Comparison of ENCODE assay signal across 23 mouse cellular contexts in genomic region chr6:108284688-108285087, GRCm38 (mm10).
DNase-seq lines count a peak whose midpoint lies in the region; ATAC-seq and TF ChIP-seq lines count a peak whose summit lies in the region.
"Had no signal": no experiment of that assay in that cellular context is flagged by ENCODE, and none has a peak within 500 bp of the region (broad histone marks: within the 10 kb centered on the region; RNA-seq: fewer than 3 reads in every experiment).

No protein-coding gene starts in this region.

- CTCF ChIA-PET in Patski (lab: Charles Lee): no interaction called here

- no peak for TF ChIP-seq POLR2A in liver, adult 2 months (IDR thresholded peaks at IDR 0.05; ENCODE audit: extremely low read depth, insufficient read depth, low read length)

- H3K9ac ChIP-seq in liver, adult 2 months (ENCODE audit: low read depth, low read length): no peak overlapping the region
- H3K9ac ChIP-seq in liver, embryonic 11.5 days (ENCODE audit: low read depth, low read length): no peak overlapping the region
- H3K9ac ChIP-seq: embryonic facial prominence, embryonic 12.5 days; forebrain, embryonic 13.5 days; forebrain, embryonic 15.5 days; forebrain, postnatal 0 days had no signal

- H3K79me2 ChIP-seq in liver, adult 2 months (ENCODE audit: control insufficient read depth, insufficient read depth, low read length): peaks cover 29% of the 10 kb centered on the region; the same call in 1 of the 2 replicates

- intact Hi-C loops in heart, postnatal 25 days (cut with DNase I): no loop called here

- no peak overlapping the region for H3K4me2 ChIP-seq in liver, embryonic 11.5 days
- H3K4me2 ChIP-seq: embryonic facial prominence, embryonic 12.5 days; forebrain, embryonic 13.5 days; forebrain, embryonic 15.5 days had no signal

- in situ Hi-C loops in Patski (cut with MboI; ENCODE audit: low pct_unique_long_range_greater_than_20kb): no loop called here

- DNase-seq in heart, adult 11 months: peak; percentile 66
- no peak for DNase-seq in heart, postnatal 25 days (ENCODE audit: low spot score)
- DNase-seq in liver, adult 2 months (ENCODE audit: extremely low read depth, low read depth, low spot score): peak; percentile 93
- no peak for DNase-seq in liver, embryonic 11.5 days (ENCODE audit: low spot score)
- DNase-seq in G1E (ENCODE audit: low spot score): no peak
- DNase-seq in Patski (ENCODE audit: low read depth, low spot score): peak; percentile 17
- DNase-seq in spleen, postnatal 36 days (ENCODE audit: low spot score in 2 of 2): no peak
- DNase-seq: adrenal gland, adult 8-10 months; adrenal gland, postnatal 14 days; adrenal gland, postnatal 36 days; B cell, adult 2 months; cerebellum, adult 11-12 months; cerebellum, adult 2 months; cerebellum, adult 9-10 months; cerebellum, postnatal 10 days; cerebellum, postnatal 25 days; forebrain, postnatal 0 days had no signal

- no peaks in the 10 kb centered on the region for H3K9me3 ChIP-seq in liver, embryonic 11.5 days (ENCODE audit: control insufficient read depth, low read length)
- no peaks in the 10 kb centered on the region for H3K9me3 ChIP-seq in G1E (replicated peaks)
- H3K9me3 ChIP-seq: embryonic facial prominence, embryonic 10.5 days; embryonic facial prominence, embryonic 12.5 days; forebrain, embryonic 13.5 days; forebrain, embryonic 15.5 days had no signal

- no peak for TF ChIP-seq CTCF in liver, adult 2 months (IDR thresholded peaks at IDR 0.05; ENCODE audit: low read depth, low read length)
- no peak for TF ChIP-seq CTCF in G1E (IDR thresholded peaks at IDR 0.05; ENCODE audit: low read depth, low read length)
- TF ChIP-seq CTCF in Patski (IDR thresholded peaks at IDR 0.05): no peak

- H3K36me3 ChIP-seq in liver, adult 2 months (ENCODE audit: control insufficient read depth, insufficient read depth, low read length): peaks cover 6% of the 10 kb centered on the region; the same call in 1 of the 2 replicates
- H3K36me3 ChIP-seq in liver, embryonic 11.5 days (ENCODE audit: control insufficient read depth, insufficient read depth, low read length): no peaks in the 10 kb centered on the region
- H3K36me3 ChIP-seq in G1E (replicated peaks): peaks cover 9% of the 10 kb centered on the region
- H3K36me3 ChIP-seq: embryonic facial prominence, embryonic 10.5 days; embryonic facial prominence, embryonic 12.5 days; forebrain, embryonic 15.5 days had no signal

- no peaks in the 10 kb centered on the region for H3K27me3 ChIP-seq in liver, adult 2 months (ENCODE audit: control insufficient read depth, insufficient read depth, low read length)
- no peaks in the 10 kb centered on the region for H3K27me3 ChIP-seq in liver, embryonic 11.5 days (replicated peaks; ENCODE audit: control insufficient read depth, insufficient read depth, low read length)
- H3K27me3 ChIP-seq in G1E (ENCODE audit: insufficient read depth, low read length): no peaks in the 10 kb centered on the region
- H3K27me3 ChIP-seq in Patski: no peaks in the 10 kb centered on the region
- H3K27me3 ChIP-seq: CH12.LX; embryonic facial prominence, embryonic 12.5 days; forebrain, embryonic 13.5 days; forebrain, embryonic 15.5 days had no signal

- H3K4me1 ChIP-seq in liver, adult 2 months (ENCODE audit: control insufficient read depth, insufficient read depth, low read length): peaks cover 16% of the 10 kb centered on the region
- H3K4me1 ChIP-seq in liver, embryonic 11.5 days (replicated peaks; ENCODE audit: control insufficient read depth, insufficient read depth, low read length): no peaks in the 10 kb centered on the region
- H3K4me1 ChIP-seq in G1E (ENCODE audit: insufficient read depth, low read depth, low read length): no peaks in the 10 kb centered on the region; the same call in 1 of the 2 replicates
- H3K4me1 ChIP-seq: embryonic facial prominence, embryonic 10.5 days; embryonic facial prominence, embryonic 12.5 days; forebrain, embryonic 13.5 days; forebrain, embryonic 15.5 days had no signal

- no peak overlapping the region for H3K4me3 ChIP-seq in liver, adult 2 months (ENCODE audit: insufficient read depth, low read depth, low read length)
- no peak overlapping the region for H3K4me3 ChIP-seq in liver, embryonic 11.5 days (ENCODE audit: low read depth, low read length)
- no peak overlapping the region for H3K4me3 ChIP-seq in G1E (ENCODE audit: low read depth, low read length)
- H3K4me3 ChIP-seq: embryonic facial prominence, embryonic 10.5 days; embryonic facial prominence, embryonic 12.5 days; forebrain, embryonic 13.5 days; forebrain, embryonic 15.5 days had no signal

- ATAC-seq in liver, embryonic 11.5 days (replicated peaks; ENCODE audit: low FRiP score): no peak
- ATAC-seq in G1E (ENCODE audit: extremely low read depth, insufficient number of reproducible peaks, low FRiP score, poor library complexity, severe bottlenecking): 0 out of 2 replicates have a peak, but pooled peaks have one; percentile 22
- no peak for ATAC-seq in Patski
- ATAC-seq: CD4-positive, CD25-positive, alpha-beta regulatory T cell, adult 4 months; forebrain, embryonic 13.5 days; forebrain, embryonic 15.5 days; forebrain, postnatal 0 days had no signal

- 51% methylated on average over 3 of the region's 3 CpGs for WGBS in liver, adult 2 months
- WGBS in liver, embryonic 11.5 days: 92% methylated on average over 3 of the region's 3 CpGs

- POLR2A ChIA-PET in Patski (lab: Charles Lee): no interaction called here

- H3K27ac ChIP-seq in liver, adult 2 months (replicated peaks; ENCODE audit: insufficient read depth, low read depth, low read length): no peak overlapping the region
- no peak overlapping the region for H3K27ac ChIP-seq in liver, embryonic 11.5 days (ENCODE audit: low read depth, low read length)
- H3K27ac ChIP-seq: embryonic facial prominence, embryonic 10.5 days; embryonic facial prominence, embryonic 12.5 days; forebrain, embryonic 13.5 days; forebrain, embryonic 15.5 days had no signal

Comparison
In these comparisons a context has a peak if more than half of its experiments do, and no peak if none do; other contexts are left out.
1. DNase-seq: peak in heart, adult 11 months (single experiment), liver, adult 2 months (single experiment) and Patski (single experiment); none in heart, postnatal 25 days (single experiment), liver, embryonic 11.5 days (single experiment), G1E (single experiment) and spleen, postnatal 36 days (0 of 2).